Mouse (Mus musculus) intestine, embryonic 16.5 days (tissue): ENCODE results near the gene Zbtb22. TPM values are rescaled to one million over a fixed set of nuclear protein-coding genes. Genes with fewer than 3 reads are reported as not detected.
"Not testable (repeated sequence)": the region's sequence is repeated elsewhere in the genome, so short reads cannot be mapped to it uniquely, and the experiment has no call there.

Experiments
- ATAC-seq: fragments of 200-750 bp; cut with Nextera tagmentation; 2 replicates; pipeline ENCODE4 v1.8.0; 2017; ENCODE audit warnings: moderate TSS enrichment, moderate library complexity
- H3K27ac ChIP-seq: fragments of 300-500 bp; sonication (generic); 2 replicates; pipeline ENCODE4 v1.5.1; 2014; ENCODE audit warnings: mild to moderate bottlenecking, low read length
- H3K27me3 ChIP-seq: fragments of 300-500 bp; sonication (generic); replicated peaks from 2 replicates; pipeline ENCODE4 v1.6.1; 2014; ENCODE audit warnings: low read length, control low read depth, mixed read lengths; ENCODE audit not compliant: control insufficient read depth, insufficient read depth
- H3K36me3 ChIP-seq: fragments of 300-500 bp; sonication (generic); 2 replicates; pipeline ENCODE4 v1.6.1; 2014; ENCODE audit warnings: low read length, control low read depth; ENCODE audit not compliant: control insufficient read depth, insufficient read depth
- H3K4me1 ChIP-seq: fragments of 300-500 bp; sonication (generic); 2 replicates; pipeline ENCODE4 v1.6.1; 2014; ENCODE audit warnings: low read length, control low read depth, mixed read lengths; ENCODE audit not compliant: control insufficient read depth, insufficient read depth
- H3K4me2 ChIP-seq: fragments of 300-500 bp; sonication (generic); 2 replicates; pipeline ENCODE4 v1.6.1; 2014; ENCODE audit warnings: low read depth, low read length, control low read depth
- H3K4me3 ChIP-seq: fragments of 300-500 bp; sonication (generic); 2 replicates; pipeline ENCODE4 v1.5.1; 2014; ENCODE audit warnings: mild to moderate bottlenecking, low read length
- H3K9ac ChIP-seq: fragments of 300-500 bp; sonication (generic); 2 replicates; pipeline ENCODE4 v1.6.1; 2014; ENCODE audit warnings: low read depth, low read length
- H3K9me3 ChIP-seq: fragments of 300-500 bp; sonication (generic); 2 replicates; pipeline ENCODE4 v1.6.1; 2016; ENCODE audit warnings: low read length, control low read depth; ENCODE audit not compliant: control insufficient read depth
- WGBS: fragments of 180-500 bp; shearing (Covaris S2); extraction: QIAGEN DNeasy Blood & Tissue Kit; methylation state at CpG from one replicate; pipeline ENCODE4 v1.1.7; 2014; 5-methylcytosine and 5-hydroxymethylcytosine counted together
- polyA plus RNA-seq: library from polyadenylated mRNA; unstranded; fragments of >200 nt; fragmentation: Nextera tagmentation; extraction: Ambion mirVana; gene quantifications from 2 replicates; pipeline ENCODE4 v1.2.1, GENCODE M21; 2015

Gene Zbtb22
- polyA plus RNA-seq, 1 experiment from 2014 or later: 15.0 TPM

- no peaks in the 10 kb centered on the region for H3K9me3 ChIP-seq
- WGBS: 65% methylated on average over 2 of the region's 2 CpGs
Measured at GRCm38 (mm10) chr17:33891357-33891756, 24.3 kb upstream of the Zbtb22 start.

DNA sequence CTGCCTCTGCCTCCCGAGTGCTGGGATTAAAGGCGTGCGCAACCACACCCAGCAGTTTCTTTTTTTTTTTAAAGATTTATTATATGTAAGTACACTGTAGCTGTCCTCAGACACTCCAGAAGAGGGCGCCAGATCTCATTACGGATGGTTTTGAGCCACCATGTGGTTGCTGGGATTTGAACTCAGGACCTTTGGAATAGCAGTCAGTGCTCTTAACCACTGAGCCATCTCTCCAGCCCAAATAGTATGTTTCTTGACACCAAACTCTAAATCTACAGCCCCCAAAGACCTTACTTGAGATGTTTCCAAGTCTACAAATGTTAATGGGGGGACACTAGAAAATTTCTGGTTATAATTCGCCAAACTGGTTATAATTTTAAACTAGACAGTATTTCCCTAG is 23.8 kb upstream of the Zbtb22 start:
- H3K27me3 ChIP-seq, H3K9me3 ChIP-seq, H3K4me3 ChIP-seq, H3K4me2 ChIP-seq, H3K4me1 ChIP-seq, H3K9ac ChIP-seq, H3K36me3 ChIP-seq, H3K27ac ChIP-seq, ATAC-seq: not testable (repeated sequence)
- WGBS: 69% methylated on average over 6 of the region's 6 CpGs

More at GRCm38 (mm10) chr17:33891357-33891756, 24.3 kb upstream of the Zbtb22 start:
- H3K36me3 ChIP-seq: no peaks in the 10 kb centered on the region
- peaks cover 10% of the 10 kb centered on the region for H3K4me1 ChIP-seq
- H3K4me2 ChIP-seq: no peak overlapping the region
- no peak overlapping the region for H3K9ac ChIP-seq
- H3K27me3 ChIP-seq: no peaks in the 10 kb centered on the region
- ATAC-seq: no peak
- H3K27ac ChIP-seq: no peak overlapping the region
- H3K4me3 ChIP-seq: no peak overlapping the region

DNA sequence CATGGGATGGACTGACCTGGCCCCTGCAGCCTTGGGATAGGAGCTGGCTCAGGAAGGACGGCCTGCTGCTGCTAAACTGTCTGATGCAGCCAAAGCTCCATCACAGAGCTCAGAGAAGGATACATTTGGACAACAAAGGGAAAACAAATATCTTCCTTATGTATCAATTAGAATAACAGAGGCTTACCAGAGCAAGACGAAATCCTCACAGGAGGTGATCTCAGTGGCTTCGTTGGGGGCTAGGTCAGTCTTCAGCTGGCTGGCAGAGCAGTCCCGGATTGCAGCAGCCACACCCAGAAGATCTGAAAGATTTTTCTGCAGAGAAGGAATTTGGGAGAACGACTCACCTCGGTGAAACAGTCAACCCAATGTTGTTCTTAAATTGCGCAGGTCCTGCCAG is 23.3 kb upstream of the Zbtb22 start:
- Histone ChIP-seq H3K4me2 (no peak overlapping the region), H3K9me3 (no peaks in the 10 kb centered on the region), H3K27ac (no peak overlapping the region), H3K36me3 (no peaks in the 10 kb centered on the region), H3K4me3 (no peak overlapping the region), H3K9ac (no peak overlapping the region), H3K4me1 (peaks cover 10% of the 10 kb centered on the region), H3K27me3 (no peaks in the 10 kb centered on the region)
- no peak for ATAC-seq
- WGBS: 21% methylated on average over 7 of the region's 7 CpGs

DNA sequence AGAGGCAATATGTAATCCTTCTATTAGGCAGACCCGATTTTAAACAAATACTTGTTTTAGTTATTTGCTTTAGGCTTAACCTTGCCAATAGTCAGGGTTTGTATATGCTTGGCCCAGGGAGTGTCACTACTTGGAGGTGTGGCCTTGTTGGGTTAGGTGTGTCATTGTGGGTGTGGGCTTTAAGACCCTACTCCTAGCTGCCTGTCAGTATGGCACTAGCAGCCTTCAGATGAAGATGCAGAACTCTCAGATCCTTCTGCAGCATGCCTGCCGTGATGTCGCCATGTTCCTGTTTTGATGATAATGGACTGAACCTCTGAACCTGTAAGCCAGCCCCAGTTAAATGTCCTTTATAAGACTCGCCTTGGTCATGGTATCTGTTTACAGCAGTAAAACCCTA is 22.7 kb upstream of the Zbtb22 start:
- H3K4me2 ChIP-seq, H3K27me3 ChIP-seq, H3K4me3 ChIP-seq, H3K4me1 ChIP-seq, H3K36me3 ChIP-seq, H3K9me3 ChIP-seq, ATAC-seq, H3K27ac ChIP-seq, H3K9ac ChIP-seq: not testable (repeated sequence)
- WGBS: 62% methylated on average over 4 of the region's 4 CpGs

DNA sequence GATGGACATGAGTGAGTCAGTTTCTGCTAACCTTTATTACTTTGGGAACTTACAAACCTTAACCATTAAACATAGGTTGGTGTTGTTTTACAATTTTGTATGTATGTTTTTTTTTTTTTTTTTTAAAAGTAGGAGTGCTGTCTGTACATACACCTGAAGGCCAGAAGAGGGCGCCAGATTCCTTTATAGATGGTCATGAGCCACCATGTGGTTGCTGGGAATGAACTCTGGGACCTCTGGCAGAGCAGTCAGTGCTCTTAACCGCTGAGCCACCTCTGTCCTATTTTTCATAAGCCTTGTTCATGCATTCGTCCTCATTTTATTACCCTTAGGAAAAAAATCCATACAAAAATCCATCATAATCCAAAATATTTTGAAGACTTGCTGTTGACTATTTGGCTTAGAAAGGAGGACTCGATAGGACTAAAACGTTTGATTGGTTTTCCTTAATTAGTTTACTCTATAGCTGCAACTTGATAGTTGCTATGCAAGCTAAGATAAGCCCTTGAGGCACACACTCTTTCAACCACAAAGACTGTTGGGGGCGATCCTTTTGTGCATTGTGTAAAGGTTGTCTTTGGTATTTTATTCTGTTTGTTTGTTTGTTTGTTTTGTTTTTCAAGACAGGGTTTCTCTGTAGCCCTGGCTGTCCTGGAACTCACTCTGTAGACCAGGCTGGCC is 18.4 kb upstream of the Zbtb22 start:
- no peak overlapping the region for H3K4me3 ChIP-seq
- WGBS: 41% methylated on average over 6 of the region's 6 CpGs
- H3K9me3 ChIP-seq: no peaks in the 10 kb centered on the region
- no peak overlapping the region for H3K4me2 ChIP-seq
- no peaks in the 10 kb centered on the region for H3K4me1 ChIP-seq
- no peaks in the 10 kb centered on the region for H3K27me3 ChIP-seq
- no peak for ATAC-seq
- H3K27ac ChIP-seq: no peak overlapping the region
- H3K36me3 ChIP-seq: no peaks in the 10 kb centered on the region
- H3K9ac ChIP-seq: no peak overlapping the region

- not testable (repeated sequence) for ATAC-seq
Measured at GRCm38 (mm10) chr17:33898193-33898592, 17.5 kb upstream of the Zbtb22 start.

DNA sequence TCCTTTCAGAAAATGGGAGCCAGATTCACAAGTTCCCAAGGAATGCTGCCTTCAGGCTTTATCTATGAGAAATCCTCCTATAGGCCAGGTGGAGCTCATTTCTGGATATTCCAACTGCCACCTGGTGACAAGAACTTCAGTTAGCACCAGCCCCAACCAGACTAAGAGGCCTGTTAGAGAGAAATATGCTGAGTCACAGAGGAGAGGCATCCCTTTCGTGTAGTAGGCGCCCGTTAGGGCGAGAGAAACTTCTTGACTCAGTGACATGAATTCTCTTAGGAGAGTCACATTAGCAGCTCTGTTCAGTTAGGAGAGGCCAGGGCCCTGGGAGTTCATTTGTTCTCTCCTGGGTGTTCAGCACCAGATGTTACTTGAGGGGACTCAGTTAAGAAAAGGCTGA is 16.1 kb upstream of the Zbtb22 start:
- WGBS: 82% methylated on average over 4 of the region's 4 CpGs
- Histone ChIP-seq H3K4me3 (no peak overlapping the region), H3K36me3 (no peaks in the 10 kb centered on the region), H3K27ac (no peak overlapping the region), H3K9ac (no peak overlapping the region), H3K9me3 (no peaks in the 10 kb centered on the region), H3K27me3 (no peaks in the 10 kb centered on the region), H3K4me1 (no peaks in the 10 kb centered on the region), H3K4me2 (no peak overlapping the region)
- no peak for ATAC-seq

More at GRCm38 (mm10) chr17:33898193-33898592, 17.5 kb upstream of the Zbtb22 start:
- whole genome bisulfite sequencing: 83% methylated on average over 4 of the region's 4 CpGs
- H3K27me3 ChIP-seq, H3K36me3 ChIP-seq, H3K4me3 ChIP-seq, H3K9me3 ChIP-seq, H3K4me1 ChIP-seq, H3K27ac ChIP-seq, H3K4me2 ChIP-seq, H3K9ac ChIP-seq: not testable (repeated sequence)

DNA sequence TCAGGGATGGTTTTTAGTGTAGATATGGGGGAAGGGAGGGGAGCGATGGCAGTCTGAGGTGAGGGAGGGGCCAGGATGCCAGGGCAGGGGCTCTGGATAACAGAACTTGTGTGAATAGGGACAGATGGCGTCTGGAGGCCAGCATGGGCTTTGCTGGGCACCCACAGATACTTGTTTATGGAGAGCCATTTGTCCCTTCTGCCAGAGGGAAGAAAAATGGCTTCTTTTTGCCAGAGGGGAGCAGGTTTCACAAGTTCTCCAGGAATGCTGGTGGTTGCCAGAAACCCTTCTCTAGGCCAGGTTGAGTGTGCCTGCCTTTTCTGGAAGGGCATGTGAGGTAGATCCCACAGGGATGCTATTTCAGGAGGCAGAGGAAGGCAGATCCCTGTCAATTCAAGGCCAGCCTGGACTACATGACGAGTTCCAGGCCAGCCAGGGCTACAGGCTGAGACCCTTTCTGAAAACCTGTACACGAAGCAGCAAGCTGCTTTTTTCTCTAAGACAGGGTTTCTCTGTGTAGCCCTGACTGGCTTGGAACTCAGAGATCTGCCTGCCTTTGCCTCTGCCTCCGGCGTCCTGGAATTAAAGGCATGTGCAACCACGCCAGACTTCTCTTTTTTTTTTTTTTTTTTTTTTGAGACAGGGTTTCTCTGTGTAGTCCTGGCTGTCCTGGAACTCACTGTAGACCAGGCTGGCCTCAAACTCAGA is 15.3 kb upstream of the Zbtb22 start:
- Histone ChIP-seq H3K4me1 (no peaks in the 10 kb centered on the region), H3K36me3 (no peaks in the 10 kb centered on the region), H3K27ac (no peak overlapping the region), H3K4me2 (no peak overlapping the region), H3K9ac (no peak overlapping the region), H3K4me3 (no peak overlapping the region), H3K27me3 (no peaks in the 10 kb centered on the region), H3K9me3 (no peaks in the 10 kb centered on the region)
- 66% methylated on average over 7 of the region's 7 CpGs for WGBS
- no peak for ATAC-seq

- H3K9ac ChIP-seq: no peak overlapping the region
- no peak for ATAC-seq
- H3K9me3 ChIP-seq: no peaks in the 10 kb centered on the region
- H3K27me3 ChIP-seq: no peaks in the 10 kb centered on the region
- no peaks in the 10 kb centered on the region for H3K36me3 ChIP-seq
- H3K4me1 ChIP-seq: no peaks in the 10 kb centered on the region
- no peak overlapping the region for H3K4me2 ChIP-seq
- H3K4me3 ChIP-seq: no peak overlapping the region
- no peak overlapping the region for H3K27ac ChIP-seq
- 76% methylated on average over 4 of the region's 4 CpGs for WGBS
Measured at GRCm38 (mm10) chr17:33900989-33901314, 14.8 kb upstream of the Zbtb22 start.

- H3K4me2 ChIP-seq: no peak overlapping the region
- H3K4me1 ChIP-seq: no peaks in the 10 kb centered on the region
- no peaks in the 10 kb centered on the region for H3K9me3 ChIP-seq
- no peaks in the 10 kb centered on the region for H3K27me3 ChIP-seq
- H3K4me3 ChIP-seq: no peak overlapping the region
- no peaks in the 10 kb centered on the region for H3K36me3 ChIP-seq
- ATAC-seq: no peak
- H3K9ac ChIP-seq: no peak overlapping the region
- H3K27ac ChIP-seq: no peak overlapping the region
- 57% methylated on average over 4 of the region's 4 CpGs for WGBS
Measured at GRCm38 (mm10) chr17:33901653-33902052, 14.1 kb upstream of the Zbtb22 start.
